Mouse (Mus musculus) B cell, adult 67 days (primary cell): ENCODE measurements around the gene Zfp366. TPM values are rescaled to one million over a fixed set of nuclear protein-coding genes. Genes with fewer than 3 reads are reported as not detected.

Experiments
- total RNA-seq, 2 experiments: library from RNA; stranded (reverse); gene quantifications; 4 replicates each; pipeline ENCODE4 v1.2.4; 2023

Zfp366 gene
- total RNA-seq: under 1 TPM; 0.12 to 0.26 TPM

GRCm38 (mm10) chr13:99184155-99184886 is at the start of gene Zfp366:
TSS of gene Zfp366 (plus strand) at chr13:99184823.

Other genes with a start within 250 kb of the Zfp366 start
- not detected for gene 1700024P04Rik, start 200.3 kb upstream of the Zfp366 start, total RNA-seq
- gene Ptcd2, start 159.9 kb downstream of the Zfp366 start, total RNA-seq: 10 to 100 TPM; 36.8 to 38.4 TPM
- 10 to 100 TPM; 15.9 to 18.2 TPM for gene Mrps27, start 160.0 kb downstream of the Zfp366 start, total RNA-seq